Mouse (Mus musculus) kidney, embryonic 14.5 days (tissue): ENCODE measurements around the gene Hrc. TPM values are rescaled to one million over a fixed set of nuclear protein-coding genes. Genes with fewer than 3 reads are reported as not detected.

Experiments
- ATAC-seq: fragments of 200-750 bp; cut with Nextera tagmentation; 2 replicates; pipeline ENCODE4 v1.8.0; 2017; ENCODE audit warnings: moderate number of reproducible peaks, mild to moderate bottlenecking, moderate TSS enrichment, moderate library complexity; ENCODE audit not compliant: low FRiP score, low TSS enrichment
- H3K27ac ChIP-seq: fragments of 300-500 bp; sonication (generic); 2 replicates; pipeline ENCODE4 v1.5.1; 2014; ENCODE audit warnings: low read depth, mild to moderate bottlenecking, low read length, moderate library complexity, mixed read lengths
- H3K27me3 ChIP-seq: fragments of 300-500 bp; sonication (generic); 2 replicates; pipeline ENCODE4 v1.6.1; 2014; ENCODE audit warnings: mild to moderate bottlenecking, low read length; ENCODE audit not compliant: control insufficient read depth, insufficient read depth
- H3K36me3 ChIP-seq: fragments of 300-500 bp; sonication (generic); 2 replicates; pipeline ENCODE4 v1.6.1; 2014; ENCODE audit warnings: low read length, mixed read lengths; ENCODE audit not compliant: control insufficient read depth, insufficient read depth
- H3K4me1 ChIP-seq: fragments of 300-500 bp; sonication (generic); 2 replicates; pipeline ENCODE4 v1.6.1; 2014; ENCODE audit warnings: low read length, mixed read lengths; ENCODE audit not compliant: control insufficient read depth, insufficient read depth
- H3K4me2 ChIP-seq: fragments of 300-500 bp; sonication (generic); replicated peaks from 2 replicates; pipeline ENCODE4 v1.6.1; 2014; ENCODE audit warnings: low read depth, mild to moderate bottlenecking, low read length
- H3K4me3 ChIP-seq: fragments of 300-500 bp; sonication (generic); 2 replicates; pipeline ENCODE4 v1.5.1; 2014; ENCODE audit warnings: mild to moderate bottlenecking, low read length
- H3K9ac ChIP-seq: fragments of 300-500 bp; sonication (generic); 2 replicates; pipeline ENCODE4 v1.6.1; 2014; ENCODE audit warnings: low read depth, mild to moderate bottlenecking, low read length, moderate library complexity
- H3K9me3 ChIP-seq: fragments of 300-500 bp; sonication (generic); 2 replicates; pipeline ENCODE4 v1.6.1; 2016; ENCODE audit warnings: low read length; ENCODE audit not compliant: control insufficient read depth
- WGBS: fragments of 180-500 bp; shearing (Covaris S2); extraction: QIAGEN DNeasy Blood & Tissue Kit; methylation state at CpG from one replicate; pipeline ENCODE4 v1.1.7; 2014; 5-methylcytosine and 5-hydroxymethylcytosine counted together
- polyA plus RNA-seq: library from polyadenylated mRNA; unstranded; fragments of >200 nt; fragmentation: Nextera tagmentation; extraction: Ambion mirVana; gene quantifications from 2 replicates; pipeline ENCODE4 v1.2.1, GENCODE M21; 2014

Gene Hrc
- polyA plus RNA-seq, 1 experiment from 2014 or later, result 2.7 TPM

- no peak overlapping the region for H3K4me2 ChIP-seq
- no peak overlapping the region for H3K9ac ChIP-seq
- no peaks in the 10 kb centered on the region for H3K27me3 ChIP-seq
- H3K4me1 ChIP-seq, result no peaks in the 10 kb centered on the region
- no peaks in the 10 kb centered on the region for H3K9me3 ChIP-seq
- 0 out of 2 replicates have a peak, but pooled peaks cover 4% of the 10 kb centered on the region for H3K36me3 ChIP-seq
- H3K27ac ChIP-seq, result no peak overlapping the region
- ATAC-seq, result no peak
- H3K4me3 ChIP-seq, result no peak overlapping the region
These were observed 9.3 kb upstream of the Hrc start for GRCm38 (mm10) chr7:45325800-45326199.

GRCm38 (mm10) chr7:45328841-45329475, 6.1 kb upstream of the Hrc start:
- Histone ChIP-seq H3K27me3 (no peaks in the 10 kb centered on the region), H3K4me3 (no peak overlapping the region), H3K4me1 (peaks cover 10% of the 10 kb centered on the region), H3K36me3 (no peaks in the 10 kb centered on the region), H3K9ac (no peak overlapping the region), H3K4me2 (no peak overlapping the region), H3K27ac (no peak overlapping the region; the same call in 1 of the 2 replicates), H3K9me3 (no peaks in the 10 kb centered on the region)
- no peak for ATAC-seq
- 75% methylated on average over 13 of the region's 13 CpGs for WGBS

GRCm38 (mm10) chr7:45331502-45331901, 3.6 kb upstream of the Hrc start:
- no peak overlapping the region for H3K9ac ChIP-seq
- WGBS, result 79% methylated on average over 6 of the region's 6 CpGs
- no peak overlapping the region for H3K4me2 ChIP-seq
- ATAC-seq, result no peak
- peaks cover 26% of the 10 kb centered on the region for H3K4me1 ChIP-seq
- no peak overlapping the region for H3K4me3 ChIP-seq
- H3K9me3 ChIP-seq, result no peaks in the 10 kb centered on the region
- H3K27ac ChIP-seq, result no peak overlapping the region
- no peaks in the 10 kb centered on the region for H3K27me3 ChIP-seq
- H3K36me3 ChIP-seq, result no peaks in the 10 kb centered on the region

- Histone ChIP-seq H3K36me3 (no peaks in the 10 kb centered on the region), H3K4me2 (peak overlapping the region; percentile 92), H3K27ac (peak overlapping the region; percentile 88), H3K4me1 (peaks cover 31% of the 10 kb centered on the region), H3K27me3 (peaks cover 4% of the 10 kb centered on the region; the same call in 1 of the 2 replicates), H3K9ac (peak overlapping the region; percentile 78), H3K9me3 (no peaks in the 10 kb centered on the region), H3K4me3 (peak overlapping the region; percentile 71)
- WGBS, result under 1% methylated on average over 22 of the region's 22 CpGs
- peak; percentile 67 for ATAC-seq
These were observed 2.2 kb upstream of the Hrc start for GRCm38 (mm10) chr7:45332685-45333425.

GRCm38 (mm10) chr7:45333431-45333982, 1.6 kb upstream of the Hrc start, which contains the start of gene Trpm4:
Gene Trpm4, minus strand, starts transcription at chr7:45333780.
- Histone ChIP-seq H3K9me3 (no peaks in the 10 kb centered on the region), H3K9ac (peak within 1 kb of the TSS; percentile 78), H3K36me3 (no peaks in the 10 kb centered on the region), H3K4me2 (peak within 1 kb of the TSS; percentile 92), H3K4me3 (peak within 1 kb of the TSS; percentile 71), H3K27ac (peak within 1 kb of the TSS; percentile 88), H3K27me3 (peaks cover 4% of the 10 kb centered on the region; the same call in 1 of the 2 replicates), H3K4me1 (peaks cover 36% of the 10 kb centered on the region)
- ATAC-seq, result peak; percentile 53
- WGBS, result under 1% methylated on average over 38 of the region's 38 CpGs

GRCm38 (mm10) chr7:45334605-45335004, 485 bp upstream of the Hrc start:
- H3K4me1 ChIP-seq, result peaks cover 44% of the 10 kb centered on the region
- no peak overlapping the region for H3K27ac ChIP-seq
- no peak overlapping the region for H3K4me3 ChIP-seq
- ATAC-seq, result peak; percentile 18; the same call in 1 of the 2 replicates
- no peaks in the 10 kb centered on the region for H3K36me3 ChIP-seq
- peaks cover 4% of the 10 kb centered on the region; the same call in 1 of the 2 replicates for H3K27me3 ChIP-seq
- 0 out of 2 replicates have a peak overlapping the region, but pooled peaks have one; percentile 8 for H3K4me2 ChIP-seq
- H3K9ac ChIP-seq, result no peak overlapping the region
- no peaks in the 10 kb centered on the region for H3K9me3 ChIP-seq
- WGBS, result 5% methylated on average over 3 of the region's 3 CpGs

- Histone ChIP-seq H3K4me2 (no peak overlapping the region), H3K9ac (no peak overlapping the region), H3K4me3 (no peak overlapping the region), H3K4me1 (peaks cover 57% of the 10 kb centered on the region), H3K27me3 (peaks cover 4% of the 10 kb centered on the region; the same call in 1 of the 2 replicates), H3K9me3 (no peaks in the 10 kb centered on the region), H3K36me3 (no peaks in the 10 kb centered on the region), H3K27ac (no peak overlapping the region)
- 93% methylated on average over 4 of the region's 4 CpGs for WGBS
- no peak for ATAC-seq
These were observed 1.2 kb downstream of the Hrc start for GRCm38 (mm10) chr7:45336319-45336718.

GRCm38 (mm10) chr7:45337469-45337868, 2.4 kb downstream of the Hrc start:
- H3K36me3 ChIP-seq, result no peaks in the 10 kb centered on the region
- ATAC-seq, result no peak
- no peak overlapping the region for H3K27ac ChIP-seq
- peaks cover 4% of the 10 kb centered on the region for H3K27me3 ChIP-seq
- 17% methylated on average over 4 of the region's 4 CpGs for WGBS
- peaks cover 55% of the 10 kb centered on the region for H3K4me1 ChIP-seq
- no peak overlapping the region for H3K9ac ChIP-seq
- no peak overlapping the region for H3K4me3 ChIP-seq
- H3K9me3 ChIP-seq, result no peaks in the 10 kb centered on the region
- H3K4me2 ChIP-seq, result peak overlapping the region; percentile 93; the same call in 1 of the 2 replicates
